Mouse (Mus musculus): ENCODE data around the gene Fancd2os. TPM values are rescaled to one million over a fixed set of nuclear protein-coding genes. Genes with fewer than 3 reads are reported as not detected.

Fancd2os gene
- not detected for polyA plus RNA-seq (2015; fragmentation: Illumina TruSeq; extraction: RNeasy Lipid Tissue Mini Kit (QIAGEN cat#74804); ENCODE audit: insufficient read depth, low read depth, low replicate concordance)

GRCm38 (mm10) chr6:113600543-113601139 is at the start of gene Fancd2os:
Gene Fancd2os (minus strand): TSS chr6:113600715.

GRCm38 (mm10) chr6:113638302-113639040 is 38.0 kb upstream of the Fancd2os start, which contains the start of gene Irak2:
Gene Irak2 (plus strand): TSS chr6:113638467.

GRCm38 (mm10) chr6:113623941-113624751 is 23.6 kb upstream of the Fancd2os start, which contains the start of gene Vhl:
Gene Vhl (plus strand): TSS chr6:113623959.

GRCm38 (mm10) chr6:113604432-113605223 is 4.1 kb upstream of the Fancd2os start, which contains the start of gene Brk1:
Gene Brk1 (plus strand): TSS chr6:113604772.

Other genes starting within 250 kb of the Fancd2os start
- gene Tada3, start 222.8 kb downstream of the Fancd2os start, polyA plus RNA-seq (2015; fragmentation: Illumina TruSeq; extraction: RNeasy Lipid Tissue Mini Kit (QIAGEN cat#74804); ENCODE audit: insufficient read depth, low read depth, low replicate concordance): 10.0 TPM
- gene Arpc4, start 222.6 kb downstream of the Fancd2os start, polyA plus RNA-seq (2015; fragmentation: Illumina TruSeq; extraction: RNeasy Lipid Tissue Mini Kit (QIAGEN cat#74804); ENCODE audit: insufficient read depth, low read depth, low replicate concordance): 20.2 TPM
- gene Ttll3, start 211.5 kb downstream of the Fancd2os start, polyA plus RNA-seq (2015; fragmentation: Illumina TruSeq; extraction: RNeasy Lipid Tissue Mini Kit (QIAGEN cat#74804); ENCODE audit: insufficient read depth, low read depth, low replicate concordance): 3.8 TPM
- gene Rpusd3, start 181.4 kb downstream of the Fancd2os start, polyA plus RNA-seq (2015; fragmentation: Illumina TruSeq; extraction: RNeasy Lipid Tissue Mini Kit (QIAGEN cat#74804); ENCODE audit: insufficient read depth, low read depth, low replicate concordance): 7.7 TPM
- 19.3 TPM for gene Cidec, start 165.0 kb downstream of the Fancd2os start, polyA plus RNA-seq (2015; fragmentation: Illumina TruSeq; extraction: RNeasy Lipid Tissue Mini Kit (QIAGEN cat#74804); ENCODE audit: insufficient read depth, low read depth, low replicate concordance)
- gene Jagn1, start 158.1 kb downstream of the Fancd2os start, polyA plus RNA-seq (2015; fragmentation: Illumina TruSeq; extraction: RNeasy Lipid Tissue Mini Kit (QIAGEN cat#74804); ENCODE audit: insufficient read depth, low read depth, low replicate concordance): 16.6 TPM
- gene Il17re, start 142.2 kb downstream of the Fancd2os start, polyA plus RNA-seq (2015; fragmentation: Illumina TruSeq; extraction: RNeasy Lipid Tissue Mini Kit (QIAGEN cat#74804); ENCODE audit: insufficient read depth, low read depth, low replicate concordance): 5.2 TPM
- 7.5 TPM for gene Il17rc, start 129.3 kb downstream of the Fancd2os start, polyA plus RNA-seq (2015; fragmentation: Illumina TruSeq; extraction: RNeasy Lipid Tissue Mini Kit (QIAGEN cat#74804); ENCODE audit: insufficient read depth, low read depth, low replicate concordance)
- gene Creld1, start 117.4 kb downstream of the Fancd2os start, polyA plus RNA-seq (2015; fragmentation: Illumina TruSeq; extraction: RNeasy Lipid Tissue Mini Kit (QIAGEN cat#74804); ENCODE audit: insufficient read depth, low read depth, low replicate concordance): 5.7 TPM
- gene Prrt3, start 98.8 kb downstream of the Fancd2os start, polyA plus RNA-seq (2015; fragmentation: Illumina TruSeq; extraction: RNeasy Lipid Tissue Mini Kit (QIAGEN cat#74804); ENCODE audit: insufficient read depth, low read depth, low replicate concordance): not detected
- 14.9 TPM for gene Emc3, start 69.1 kb downstream of the Fancd2os start, polyA plus RNA-seq (2015; fragmentation: Illumina TruSeq; extraction: RNeasy Lipid Tissue Mini Kit (QIAGEN cat#74804); ENCODE audit: insufficient read depth, low read depth, low replicate concordance)
- gene Fancd2, start 69.0 kb downstream of the Fancd2os start, polyA plus RNA-seq (2015; fragmentation: Illumina TruSeq; extraction: RNeasy Lipid Tissue Mini Kit (QIAGEN cat#74804); ENCODE audit: insufficient read depth, low read depth, low replicate concordance): not detected
- gene Brk1, start 4.1 kb upstream of the Fancd2os start, polyA plus RNA-seq (2015; fragmentation: Illumina TruSeq; extraction: RNeasy Lipid Tissue Mini Kit (QIAGEN cat#74804); ENCODE audit: insufficient read depth, low read depth, low replicate concordance): 29.6 TPM
- gene Vhl, start 23.2 kb upstream of the Fancd2os start, polyA plus RNA-seq (2015; fragmentation: Illumina TruSeq; extraction: RNeasy Lipid Tissue Mini Kit (QIAGEN cat#74804); ENCODE audit: insufficient read depth, low read depth, low replicate concordance): 8.1 TPM
- 4.0 TPM for gene Irak2, start 37.8 kb upstream of the Fancd2os start, polyA plus RNA-seq (2015; fragmentation: Illumina TruSeq; extraction: RNeasy Lipid Tissue Mini Kit (QIAGEN cat#74804); ENCODE audit: insufficient read depth, low read depth, low replicate concordance)
- 9.5 TPM for gene Tatdn2, start 96.3 kb upstream of the Fancd2os start, polyA plus RNA-seq (2015; fragmentation: Illumina TruSeq; extraction: RNeasy Lipid Tissue Mini Kit (QIAGEN cat#74804); ENCODE audit: insufficient read depth, low read depth, low replicate concordance)
- gene Ghrl, start 119.2 kb upstream of the Fancd2os start, polyA plus RNA-seq (2015; fragmentation: Illumina TruSeq; extraction: RNeasy Lipid Tissue Mini Kit (QIAGEN cat#74804); ENCODE audit: insufficient read depth, low read depth, low replicate concordance): 3.6 TPM
- gene Sec13, start 140.0 kb upstream of the Fancd2os start, polyA plus RNA-seq (2015; fragmentation: Illumina TruSeq; extraction: RNeasy Lipid Tissue Mini Kit (QIAGEN cat#74804); ENCODE audit: insufficient read depth, low read depth, low replicate concordance): 40.2 TPM

All from pancreas, adult 10 weeks (tissue).